Mouse (Mus musculus) heart, embryonic 16.5 days (tissue): ENCODE measurements around the gene Fndc3b. TPM values are rescaled to one million over a fixed set of nuclear protein-coding genes. Genes with fewer than 3 reads are reported as not detected.

Source experiments
- ATAC-seq: fragments of 200-750 bp; cut with Nextera tagmentation; replicated peaks from 2 replicates; pipeline ENCODE4 v1.8.0; 2017; ENCODE audit warnings: moderate number of reproducible peaks; ENCODE audit not compliant: insufficient read depth, low FRiP score; ENCODE audit errors: extremely low read depth
- H3K27ac ChIP-seq: fragments of 300-500 bp; sonication (generic); 2 replicates; pipeline ENCODE4 v1.5.1; 2014; ENCODE audit warnings: mild to moderate bottlenecking, low read length, control low read depth, moderate library complexity
- H3K27me3 ChIP-seq: fragments of 300-500 bp; sonication (generic); 2 replicates; pipeline ENCODE4 v1.6.1; 2014; ENCODE audit warnings: low read length, mixed read lengths; ENCODE audit not compliant: control insufficient read depth, insufficient read depth
- H3K36me3 ChIP-seq: fragments of 300-500 bp; sonication (generic); 2 replicates; pipeline ENCODE4 v1.6.1; 2014; ENCODE audit not compliant: control insufficient read depth, insufficient read depth
- H3K4me1 ChIP-seq: fragments of 300-500 bp; sonication (generic); 2 replicates; pipeline ENCODE4 v1.6.1; 2014; ENCODE audit warnings: low read length, mixed read lengths; ENCODE audit not compliant: control insufficient read depth, insufficient read depth
- H3K4me2 ChIP-seq: fragments of 300-500 bp; sonication (generic); 2 replicates; pipeline ENCODE4 v1.6.1; 2014; ENCODE audit warnings: low read depth, mild to moderate bottlenecking, control low read depth, low read length
- H3K4me3 ChIP-seq: fragments of 300-500 bp; sonication (generic); 2 replicates; pipeline ENCODE4 v1.5.1; 2014; ENCODE audit warnings: mild to moderate bottlenecking, control low read depth, low read length
- H3K9ac ChIP-seq: fragments of 300-500 bp; sonication (generic); 2 replicates; pipeline ENCODE4 v1.6.1; 2014; ENCODE audit warnings: low read length, control low read depth
- H3K9me3 ChIP-seq: fragments of 300-500 bp; sonication (generic); replicated peaks from 2 replicates; pipeline ENCODE4 v1.6.1; 2016; ENCODE audit warnings: low read length; ENCODE audit not compliant: control insufficient read depth
- WGBS: fragments of 180-500 bp; shearing (Covaris S2); extraction: QIAGEN DNeasy Blood & Tissue Kit; methylation state at CpG from one replicate; pipeline ENCODE4 v1.1.7; 2014; 5-methylcytosine and 5-hydroxymethylcytosine counted together
- polyA plus RNA-seq: library from polyadenylated mRNA; unstranded; fragments of >200 nt; fragmentation: Nextera tagmentation; extraction: Ambion mirVana; gene quantifications from 2 replicates; pipeline ENCODE4 v1.2.1, GENCODE M21; 2015

The Fndc3b gene
- polyA plus RNA-seq, 1 experiment from 2014 or later: 21.7 TPM

DNA sequence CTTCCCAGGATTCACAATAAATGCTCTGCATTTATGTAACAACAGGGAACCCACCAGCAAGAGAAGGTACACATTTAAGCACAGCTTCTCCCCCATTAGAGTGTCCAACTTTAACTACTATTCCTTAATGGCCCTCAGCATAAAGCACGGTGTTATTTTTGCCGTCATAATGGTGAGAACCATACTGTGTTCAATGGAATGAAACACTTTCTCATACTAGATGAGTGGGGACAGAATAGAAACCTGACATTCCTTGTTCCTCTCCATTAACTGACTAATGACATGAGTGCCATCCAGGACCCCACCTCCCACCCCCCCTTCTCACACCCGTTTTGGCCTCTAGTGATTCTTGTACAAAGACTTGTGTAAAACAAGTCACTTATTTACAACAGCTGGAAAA, 156.8 kb downstream of the Fndc3b start:
- Histone ChIP-seq H3K36me3 (peaks cover 11% of the 10 kb centered on the region), H3K4me3 (no peak overlapping the region), H3K9ac (no peak overlapping the region), H3K9me3 (no peaks in the 10 kb centered on the region), H3K27ac (no peak overlapping the region), H3K4me1 (no peaks in the 10 kb centered on the region), H3K4me2 (no peak overlapping the region), H3K27me3 (no peaks in the 10 kb centered on the region)
- ATAC-seq: no peak
- WGBS: 85% methylated on average over 3 of the region's 3 CpGs

DNA sequence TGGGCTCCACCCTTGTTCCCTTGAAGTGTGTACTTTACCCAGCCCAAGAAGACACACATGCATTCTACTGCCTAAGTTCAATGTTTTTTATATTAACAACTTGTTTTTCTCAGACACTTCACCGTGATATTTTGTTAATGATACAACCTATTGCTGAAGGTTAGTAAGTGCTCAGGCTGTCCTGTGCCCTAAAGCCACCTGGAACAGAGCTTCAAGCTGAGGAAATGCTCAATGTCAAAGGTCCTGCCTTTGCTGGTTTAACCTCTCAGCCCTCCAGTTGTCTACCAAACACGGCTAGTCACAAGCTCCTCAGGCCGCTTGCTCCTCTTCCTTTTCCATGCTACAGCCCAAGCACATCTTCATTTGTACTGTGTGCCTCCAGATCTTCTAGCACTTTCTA, 157.3 kb downstream of the Fndc3b start:
- no peak for ATAC-seq
- Histone ChIP-seq H3K9ac (no peak overlapping the region), H3K36me3 (peaks cover 11% of the 10 kb centered on the region), H3K27me3 (no peaks in the 10 kb centered on the region), H3K27ac (no peak overlapping the region), H3K9me3 (no peaks in the 10 kb centered on the region), H3K4me1 (no peaks in the 10 kb centered on the region), H3K4me3 (no peak overlapping the region), H3K4me2 (no peak overlapping the region)
- WGBS: 84% methylated on average over 3 of the region's 3 CpGs

DNA sequence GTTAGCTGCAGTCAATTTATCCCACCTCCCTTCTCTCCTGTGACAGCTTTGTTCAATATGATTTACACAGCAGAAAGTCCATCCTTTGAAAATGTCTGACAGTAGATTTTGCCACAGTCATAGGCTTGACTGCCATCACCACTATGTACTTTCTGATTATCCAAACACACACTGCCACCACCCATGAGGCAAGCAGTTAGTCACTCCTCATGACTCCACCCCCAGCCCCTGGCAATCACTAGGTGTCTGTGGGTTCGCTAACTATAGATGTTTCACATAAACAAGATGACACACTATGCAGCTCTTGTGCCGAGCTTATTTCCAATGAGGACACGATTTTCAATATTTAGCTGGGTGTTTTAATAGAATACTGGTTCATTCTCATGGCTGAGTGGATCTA, 160.1 kb downstream of the Fndc3b start:
- H3K4me1 ChIP-seq: no peaks in the 10 kb centered on the region
- H3K27ac ChIP-seq: no peak overlapping the region
- H3K9ac ChIP-seq: no peak overlapping the region
- no peak overlapping the region for H3K4me3 ChIP-seq
- no peak for ATAC-seq
- peaks cover 11% of the 10 kb centered on the region for H3K36me3 ChIP-seq
- 90% methylated on average over 3 of the region's 3 CpGs for WGBS
- no peaks in the 10 kb centered on the region for H3K27me3 ChIP-seq
- no peak overlapping the region for H3K4me2 ChIP-seq
- H3K9me3 ChIP-seq: no peaks in the 10 kb centered on the region

DNA sequence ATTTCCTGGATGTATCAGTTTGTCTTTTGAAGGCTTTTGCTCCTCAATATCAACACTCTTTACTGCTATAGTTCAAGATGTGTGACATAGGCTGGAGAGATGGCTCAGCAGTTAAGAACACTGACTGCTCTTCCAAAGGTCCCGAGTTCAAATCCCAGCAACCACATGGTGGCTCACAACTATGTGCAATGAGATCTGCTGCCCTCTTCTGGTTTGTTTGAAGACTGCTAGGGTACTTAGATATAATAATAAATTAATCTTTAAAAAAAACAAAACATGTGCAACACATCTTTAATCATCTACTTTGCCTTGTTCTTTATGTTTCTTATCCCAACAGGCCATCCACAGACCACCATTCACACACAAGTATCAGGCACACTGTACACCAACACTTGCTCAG, 160.7 kb downstream of the Fndc3b start:
- 98% methylated on average over 1 of the region's 1 CpGs for WGBS

DNA sequence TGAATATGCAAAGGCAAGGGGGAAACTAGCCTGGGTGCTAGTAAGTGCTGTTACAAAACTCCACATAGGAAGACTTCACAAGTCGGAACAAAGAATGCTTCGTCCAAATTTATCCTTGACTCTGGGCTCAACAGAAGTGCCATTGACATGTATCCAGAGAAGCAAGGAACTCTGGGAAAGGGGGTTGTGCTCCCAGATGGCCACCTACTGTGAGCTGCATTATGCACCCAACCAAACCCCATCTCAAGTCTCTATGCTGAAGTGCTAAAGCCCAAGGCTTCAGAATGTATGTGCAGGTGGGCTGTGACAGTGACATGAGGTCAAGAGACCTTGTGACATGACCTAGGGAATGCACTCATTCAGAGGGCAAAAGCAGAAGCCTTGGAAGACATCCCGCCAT, 165.5 kb downstream of the Fndc3b start:
- H3K4me2 ChIP-seq: no peak overlapping the region
- no peak overlapping the region for H3K9ac ChIP-seq
- no peak overlapping the region for H3K27ac ChIP-seq
- H3K4me3 ChIP-seq: no peak overlapping the region
- WGBS: 84% methylated on average over 3 of the region's 3 CpGs
- H3K9me3 ChIP-seq: no peaks in the 10 kb centered on the region
- peaks cover 11% of the 10 kb centered on the region for H3K36me3 ChIP-seq
- 0 out of 2 replicates have a peak, but pooled peaks cover 3% of the 10 kb centered on the region for H3K4me1 ChIP-seq
- no peak for ATAC-seq
- H3K27me3 ChIP-seq: no peaks in the 10 kb centered on the region

More for the DNA sequence above, 160.7 kb downstream of the Fndc3b start:
- Histone ChIP-seq H3K4me2 (no peak overlapping the region), H3K36me3 (peaks cover 7% of the 10 kb centered on the region), H3K4me1 (0 out of 2 replicates have a peak, but pooled peaks cover 3% of the 10 kb centered on the region), H3K27me3 (no peaks in the 10 kb centered on the region), H3K9me3 (no peaks in the 10 kb centered on the region), H3K27ac (no peak overlapping the region), H3K4me3 (no peak overlapping the region), H3K9ac (no peak overlapping the region)
- ATAC-seq: no peak

DNA sequence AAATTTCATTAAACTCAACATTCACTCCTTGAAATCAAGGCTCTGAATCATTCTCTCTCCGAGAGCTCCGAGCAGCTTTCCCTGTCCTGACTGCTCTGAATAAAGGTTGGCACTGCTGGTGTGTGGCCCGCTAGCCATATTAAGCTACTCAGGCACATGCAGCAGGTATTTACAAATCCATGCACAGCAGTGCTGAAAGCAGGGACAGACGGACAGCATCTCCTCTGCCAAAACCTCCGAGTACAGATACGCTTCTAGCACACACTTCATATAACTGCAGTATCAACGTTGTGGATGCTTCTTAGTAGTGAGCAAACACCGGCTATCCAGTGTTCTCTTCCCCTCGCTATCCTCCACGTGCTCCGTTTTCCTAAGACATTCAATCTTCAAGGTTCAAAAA, 167.0 kb downstream of the Fndc3b start:
- Histone ChIP-seq H3K4me2 (no peak overlapping the region), H3K9ac (no peak overlapping the region), H3K27ac (no peak overlapping the region), H3K4me1 (0 out of 2 replicates have a peak, but pooled peaks cover 3% of the 10 kb centered on the region), H3K4me3 (no peak overlapping the region), H3K9me3 (no peaks in the 10 kb centered on the region), H3K36me3 (peaks cover 17% of the 10 kb centered on the region), H3K27me3 (no peaks in the 10 kb centered on the region)
- WGBS: 89% methylated on average over 11 of the region's 11 CpGs
- no peak for ATAC-seq

DNA sequence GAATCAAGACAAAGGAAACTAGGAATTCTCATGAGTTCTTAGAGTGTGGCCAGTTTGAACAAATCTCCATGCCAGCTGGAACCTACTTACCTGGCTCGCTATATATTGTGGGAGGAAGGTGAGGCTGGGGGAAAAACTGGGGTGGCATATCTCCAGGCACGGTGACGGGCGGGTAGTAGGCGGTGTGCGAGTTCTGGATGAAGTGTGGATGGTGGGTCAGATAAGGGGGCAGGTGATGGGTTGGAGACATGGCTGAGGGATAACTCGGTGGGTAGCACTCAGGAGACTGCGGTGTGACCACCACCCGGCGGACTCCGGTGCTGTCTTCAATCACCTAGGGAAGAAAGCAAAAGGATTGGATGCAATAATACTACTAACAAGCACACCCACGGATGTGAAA, 169.3 kb downstream of the Fndc3b start:
- ATAC-seq: no peak
- Histone ChIP-seq H3K27ac (no peak overlapping the region), H3K4me3 (no peak overlapping the region), H3K9ac (no peak overlapping the region), H3K4me2 (no peak overlapping the region), H3K9me3 (no peaks in the 10 kb centered on the region), H3K36me3 (peaks cover 24% of the 10 kb centered on the region), H3K27me3 (no peaks in the 10 kb centered on the region), H3K4me1 (0 out of 2 replicates have a peak, but pooled peaks cover 3% of the 10 kb centered on the region)
- 91% methylated on average over 12 of the region's 12 CpGs for WGBS

DNA sequence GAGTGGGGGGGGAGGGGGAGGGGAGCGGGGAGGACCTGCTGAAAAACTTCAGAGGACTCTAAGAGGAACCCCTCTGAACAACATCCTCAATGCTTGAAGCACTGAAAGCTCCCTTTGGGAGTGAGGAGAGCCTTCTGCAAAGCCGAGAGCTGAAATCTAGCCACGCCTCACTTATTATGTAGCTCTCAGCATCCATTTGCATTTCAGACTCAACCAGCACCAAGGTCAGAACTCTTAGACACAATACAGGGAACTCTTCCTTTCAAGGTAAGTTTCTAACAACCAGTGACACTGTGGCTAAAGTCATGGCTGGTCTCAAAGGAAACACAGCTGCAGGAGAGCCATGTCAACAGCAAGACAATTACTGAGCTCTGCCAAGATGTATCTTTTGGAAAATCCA, 169.9 kb downstream of the Fndc3b start:
- Histone ChIP-seq H3K36me3 (peaks cover 24% of the 10 kb centered on the region), H3K27ac (no peak overlapping the region), H3K4me3 (no peak overlapping the region), H3K27me3 (no peaks in the 10 kb centered on the region), H3K9ac (no peak overlapping the region), H3K4me1 (0 out of 2 replicates have a peak, but pooled peaks cover 3% of the 10 kb centered on the region), H3K4me2 (no peak overlapping the region), H3K9me3 (no peaks in the 10 kb centered on the region)
- no peak for ATAC-seq
- 94% methylated on average over 3 of the region's 3 CpGs for WGBS

DNA sequence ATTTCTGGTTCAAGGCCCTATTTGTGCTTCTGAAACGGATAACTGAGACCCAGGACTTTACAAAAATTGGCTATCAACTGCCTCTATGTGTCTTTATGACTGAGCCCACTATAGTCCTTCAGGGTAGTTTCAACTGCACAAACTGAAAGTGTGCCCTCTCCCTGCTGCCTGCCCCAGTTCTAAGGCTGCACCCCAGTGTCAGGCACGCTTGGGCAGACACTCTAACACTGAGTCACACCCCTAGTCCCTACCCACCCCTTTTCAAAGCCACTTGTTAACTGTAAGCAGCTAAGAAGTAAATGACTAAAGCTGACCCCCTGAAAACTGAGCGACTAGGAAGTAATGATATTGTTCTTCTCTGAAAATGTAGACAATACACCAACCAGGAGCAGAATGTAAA, 176.9 kb downstream of the Fndc3b start:
- ATAC-seq: no peak
- Histone ChIP-seq H3K4me2 (no peak overlapping the region), H3K4me3 (no peak overlapping the region), H3K9me3 (no peaks in the 10 kb centered on the region), H3K9ac (no peak overlapping the region), H3K4me1 (peaks cover 14% of the 10 kb centered on the region), H3K27me3 (no peaks in the 10 kb centered on the region), H3K36me3 (peaks cover 9% of the 10 kb centered on the region), H3K27ac (no peak overlapping the region)
- WGBS: 89% methylated on average over 3 of the region's 3 CpGs

DNA sequence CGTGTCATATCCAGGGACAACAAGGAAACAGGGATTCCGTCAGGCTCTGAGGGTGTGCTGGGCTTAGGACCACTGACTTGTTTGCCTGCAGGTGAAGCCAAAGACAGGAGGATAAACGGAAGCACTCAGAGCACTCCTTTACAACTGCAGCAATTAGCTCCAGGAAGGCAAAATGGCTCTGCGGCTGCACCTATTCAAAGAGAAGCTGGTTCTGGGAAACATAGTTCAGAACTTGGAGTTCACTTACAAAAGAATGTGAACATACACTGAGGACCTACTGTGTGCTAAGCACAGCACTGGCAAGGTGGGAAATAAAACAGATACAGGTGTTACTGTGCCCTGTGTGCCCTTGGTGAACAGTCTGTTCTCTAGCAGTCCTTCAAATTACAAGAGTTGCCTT, 177.4 kb downstream of the Fndc3b start:
- WGBS: 87% methylated on average over 4 of the region's 4 CpGs
- no peak for ATAC-seq

More for the DNA sequence above, 177.4 kb downstream of the Fndc3b start:
- H3K27ac ChIP-seq: no peak overlapping the region
- no peaks in the 10 kb centered on the region for H3K27me3 ChIP-seq
- H3K4me1 ChIP-seq: peaks cover 16% of the 10 kb centered on the region
- peaks cover 9% of the 10 kb centered on the region for H3K36me3 ChIP-seq
- no peak overlapping the region for H3K4me3 ChIP-seq
- H3K4me2 ChIP-seq: no peak overlapping the region
- H3K9ac ChIP-seq: no peak overlapping the region
- no peaks in the 10 kb centered on the region for H3K9me3 ChIP-seq
